Mouse (Mus musculus): Measurements from ENCODE around the gene A730009L09Rik. TPM values are rescaled to one million over a fixed set of nuclear protein-coding genes. Genes with fewer than 3 reads are reported as not detected.

A730009L09Rik gene
- polyA plus RNA-seq (2017; shearing (Covaris generic)), result not detected

GRCm38 (mm10) chr16:84514821-84515220 lies at the start of gene A730009L09Rik:
A730009L09Rik (plus strand) TSS chr16:84515121.

Other genes with a start within 250 kb of the A730009L09Rik start
- gene Mrpl39, start 220.6 kb downstream of the A730009L09Rik start, polyA plus RNA-seq (2017; shearing (Covaris generic)), result 15.5 TPM